6 mouse cellular contexts compared by ENCODE assay signal in the genomic region with DNA sequence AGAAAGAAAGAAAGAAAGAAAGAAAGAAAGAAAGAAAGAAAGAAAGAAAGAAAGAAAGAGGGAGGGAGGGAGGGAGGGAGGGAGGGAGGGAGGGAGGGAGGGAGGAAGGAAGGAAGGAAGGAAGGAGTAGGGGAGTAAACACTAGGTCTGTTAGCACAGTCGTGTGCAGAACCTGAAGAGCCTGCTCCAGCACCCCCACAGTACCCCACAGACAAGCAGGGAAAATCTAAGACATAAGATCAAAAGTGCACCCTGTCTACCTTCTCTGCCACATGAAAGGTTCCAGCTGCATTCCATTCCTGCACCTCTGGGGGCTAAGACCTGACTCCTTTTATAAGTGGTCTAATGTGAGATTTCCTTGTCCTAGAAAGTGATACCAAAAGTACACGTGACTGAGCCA.
DNase-seq lines count a peak whose midpoint lies in the region; ATAC-seq and TF ChIP-seq lines count a peak whose summit lies in the region.
"Not testable (repeated sequence)": the region's sequence is repeated elsewhere in the genome, so short reads cannot be mapped to it uniquely, and the experiment has no call there.

No protein-coding gene starts in this region.

- H3K27ac ChIP-seq in CH12.LX (ENCODE audit: insufficient read depth, low read depth); embryonic facial prominence, embryonic 12.5 days; embryonic facial prominence, embryonic 13.5 days; embryonic facial prominence, embryonic 14.5 days (replicated peaks; ENCODE audit: low read depth, low read length); lung, embryonic 14.5 days (ENCODE audit: low read depth); lung, embryonic 15.5 days: not testable (repeated sequence)

- H3K4me2 ChIP-seq in CH12.LX (ENCODE audit: insufficient read depth, low read depth, poor library complexity, severe bottlenecking): peak overlapping the region; percentile 62
- H3K4me2 ChIP-seq in embryonic facial prominence, embryonic 12.5 days (replicated peaks); embryonic facial prominence, embryonic 13.5 days; embryonic facial prominence, embryonic 14.5 days (ENCODE audit: low read depth, low read length); lung, embryonic 14.5 days; lung, embryonic 15.5 days: not testable (repeated sequence)

- DNase-seq in CH12.LX (ENCODE audit: extremely low read depth): not testable (repeated sequence)
- DNase-seq in embryonic facial prominence, embryonic 14.5 days (ENCODE audit: low spot score): peak; percentile 45
- DNase-seq in lung, embryonic 14.5 days: peak; percentile 19

- 32% methylated on average over 2 of the region's 2 CpGs for whole genome bisulfite sequencing in embryonic facial prominence, embryonic 12.5 days
- 22% methylated on average over 2 of the region's 2 CpGs for WGBS in embryonic facial prominence, embryonic 13.5 days
- WGBS in embryonic facial prominence, embryonic 14.5 days: 28% methylated on average over 2 of the region's 2 CpGs
- 19% methylated on average over 2 of the region's 2 CpGs for WGBS in lung, embryonic 14.5 days
- WGBS in lung, embryonic 15.5 days: 18% methylated on average over 2 of the region's 2 CpGs

- not testable (repeated sequence) for H3K36me3 ChIP-seq in CH12.LX (replicated peaks in 1 of 2; ENCODE audit: control insufficient read depth in 1 of 2, insufficient read depth in 1 of 2, low read length in 1 of 2); embryonic facial prominence, embryonic 12.5 days; embryonic facial prominence, embryonic 13.5 days; embryonic facial prominence, embryonic 14.5 days (ENCODE audit: control insufficient read depth, insufficient read depth, low read length); lung, embryonic 14.5 days (ENCODE audit: insufficient read depth); lung, embryonic 15.5 days

- not testable (repeated sequence) for H3K27me3 ChIP-seq in CH12.LX (replicated peaks); embryonic facial prominence, embryonic 12.5 days; embryonic facial prominence, embryonic 13.5 days; embryonic facial prominence, embryonic 14.5 days (replicated peaks; ENCODE audit: control insufficient read depth, insufficient read depth, low read length); lung, embryonic 14.5 days (ENCODE audit: insufficient read depth, low read length); lung, embryonic 15.5 days

- dilution Hi-C loops in CH12.LX (cut with MboI; ENCODE audit: extremely low pct_ligation_motif_present, extremely low pct_unique_long_range_greater_than_20kb, low sequenced_read_pairs): not testable (repeated sequence)

- TF ChIP-seq POLR2A in CH12.LX (IDR thresholded peaks at IDR 0.05; ENCODE audit: low read depth, low read length): not testable (repeated sequence)

- in situ Hi-C loops in CH12.LX (cut with MboI; ENCODE audit: low pct_ligation_motif_present, low pct_unique_long_range_greater_than_20kb, low sequenced_read_pairs): not testable (repeated sequence)

- peak; percentile 28; the same call in 1 of the 2 replicates for ATAC-seq in embryonic facial prominence, embryonic 12.5 days (ENCODE audit: insufficient number of reproducible peaks, insufficient read depth, low FRiP score, low TSS enrichment)
- ATAC-seq in embryonic facial prominence, embryonic 13.5 days (ENCODE audit: insufficient number of reproducible peaks, insufficient read depth, low FRiP score, low TSS enrichment, low read depth): peak; percentile 71
- ATAC-seq in embryonic facial prominence, embryonic 14.5 days (ENCODE audit: low read depth): peak; percentile 73
- ATAC-seq in lung, embryonic 14.5 days (ENCODE audit: insufficient read depth): peak; percentile 70; the same call in 1 of the 2 replicates
- 0 out of 2 replicates have a peak, but pooled peaks have one; percentile 42 for ATAC-seq in lung, embryonic 15.5 days (ENCODE audit: borderline replicate concordance, extremely low read depth, low FRiP score, low TSS enrichment)

- H3K9me3 ChIP-seq in CH12.LX (replicated peaks; ENCODE audit: low read length); embryonic facial prominence, embryonic 12.5 days; embryonic facial prominence, embryonic 13.5 days; embryonic facial prominence, embryonic 14.5 days (ENCODE audit: control insufficient read depth, low read length); lung, embryonic 14.5 days (ENCODE audit: low read depth, low read length); lung, embryonic 15.5 days: not testable (repeated sequence)

- H3K4me1 ChIP-seq in CH12.LX (ENCODE audit: control insufficient read depth in 1 of 2, insufficient read depth in 2 of 2); embryonic facial prominence, embryonic 12.5 days; embryonic facial prominence, embryonic 13.5 days; embryonic facial prominence, embryonic 14.5 days (ENCODE audit: control insufficient read depth, insufficient read depth, low read length); lung, embryonic 14.5 days (ENCODE audit: insufficient read depth); lung, embryonic 15.5 days: not testable (repeated sequence)

- not testable (repeated sequence) for H3K79me2 ChIP-seq in CH12.LX (replicated peaks; ENCODE audit: control insufficient read depth, extremely low read depth, insufficient read depth, poor library complexity, severe bottlenecking)

- H3K4me3 ChIP-seq in CH12.LX (replicated peaks in 1 of 3; ENCODE audit: low read depth in 2 of 3, low read length in 2 of 3, poor library complexity in 1 of 3); embryonic facial prominence, embryonic 12.5 days; embryonic facial prominence, embryonic 13.5 days; embryonic facial prominence, embryonic 14.5 days (ENCODE audit: low read depth, low read length); lung, embryonic 14.5 days (ENCODE audit: low read depth, low read length); lung, embryonic 15.5 days: not testable (repeated sequence)

- TF ChIP-seq CTCF in CH12.LX (conservative IDR thresholded peaks at IDR 0.05 in 1 of 2, IDR thresholded peaks at IDR 0.05 in 1 of 2; ENCODE audit: low read depth in 2 of 2, low read length in 2 of 2); lung, embryonic 14.5 days (IDR thresholded peaks at IDR 0.05; ENCODE audit: low read depth): not testable (repeated sequence)

- H3K9ac ChIP-seq in CH12.LX (ENCODE audit: insufficient read depth, low read depth); embryonic facial prominence, embryonic 12.5 days; embryonic facial prominence, embryonic 13.5 days; embryonic facial prominence, embryonic 14.5 days (ENCODE audit: low read depth, low read length); lung, embryonic 14.5 days; lung, embryonic 15.5 days: not testable (repeated sequence)

- TF ChIP-seq RAD21 in CH12.LX (IDR thresholded peaks at IDR 0.05; ENCODE audit: low read depth, low read length): not testable (repeated sequence)

- not testable (repeated sequence) for TF ChIP-seq EP300 in CH12.LX (IDR thresholded peaks at IDR 0.05; ENCODE audit: low read length)
